ENCODE assay signal across 8 mouse cellular contexts in the genomic region with DNA sequence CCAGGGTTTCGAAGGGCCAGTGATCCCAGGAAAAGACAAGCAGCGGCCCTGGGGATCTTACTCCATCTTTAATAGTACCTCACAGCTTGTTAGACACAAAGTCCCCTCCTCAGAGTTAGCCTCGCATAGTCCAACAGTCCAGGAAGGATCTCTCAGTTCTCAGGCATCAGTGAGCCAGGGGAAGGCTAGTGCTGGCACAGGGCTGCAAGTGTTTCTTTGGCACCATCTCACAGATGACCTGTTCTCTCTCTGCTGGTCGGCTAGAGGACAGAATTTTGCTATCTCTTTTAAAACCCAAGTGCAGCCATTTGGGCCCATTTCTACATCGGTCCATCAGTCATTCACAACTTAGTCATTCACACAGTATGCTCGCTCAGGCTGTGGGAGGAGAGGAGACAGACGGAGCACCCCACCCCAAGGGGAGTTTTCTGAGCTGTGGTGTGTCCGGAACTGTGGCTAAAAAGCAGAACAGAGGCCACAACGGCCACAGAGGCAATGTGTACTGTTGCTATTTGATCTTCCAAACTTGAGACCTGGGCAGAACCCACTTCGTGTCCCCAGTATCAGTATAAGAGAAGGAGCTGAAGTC. TPM values are rescaled to one million over a fixed set of nuclear protein-coding genes. Genes with fewer than 3 reads are reported as not detected.
A peak's percentile ranks its signal among the peaks of the same experiment; 100 is the strongest.
DNase-seq lines count a peak whose midpoint lies in the region; ATAC-seq and TF ChIP-seq lines count a peak whose summit lies in the region.

No protein-coding gene starts in this region.

- no peaks in the 10 kb centered on the region for H3K36me3 ChIP-seq in kidney, embryonic 15.5 days
- no peaks in the 10 kb centered on the region for H3K36me3 ChIP-seq in limb, embryonic 10.5 days
- H3K36me3 ChIP-seq in thymus, adult 2 months (ENCODE audit: control insufficient read depth, insufficient read depth, low read length) = no peaks in the 10 kb centered on the region

- WGBS in cerebellum, adult 2 months = 55% methylated on average over 10 of the region's 10 CpGs
- whole genome bisulfite sequencing in kidney, embryonic 15.5 days = 43% methylated on average over 10 of the region's 10 CpGs
- 71% methylated on average over 10 of the region's 10 CpGs for WGBS in limb, embryonic 10.5 days
- WGBS in thymus, adult 2 months = 47% methylated on average over 10 of the region's 10 CpGs

- TF ChIP-seq CTCF in cerebellum, adult 2 months (IDR thresholded peaks at IDR 0.05; ENCODE audit: borderline replicate concordance, insufficient read depth, low read depth, low read length) = no peak
- TF ChIP-seq CTCF in thymus, adult 2 months (IDR thresholded peaks at IDR 0.05; ENCODE audit: borderline replicate concordance, control insufficient read depth, extremely low read depth, insufficient read depth, low read length, poor library complexity) = no peak

- H3K9me3 ChIP-seq in kidney, embryonic 15.5 days (replicated peaks) = no peaks in the 10 kb centered on the region
- H3K9me3 ChIP-seq in limb, embryonic 10.5 days (replicated peaks) = no peaks in the 10 kb centered on the region

- no peak for ATAC-seq in kidney, embryonic 15.5 days (replicated peaks; ENCODE audit: low FRiP score)

- no peak overlapping the region for H3K4me3 ChIP-seq in cerebellum, adult 2 months (replicated peaks; ENCODE audit: insufficient read depth, low read depth, low read length)
- H3K4me3 ChIP-seq in kidney, embryonic 15.5 days (replicated peaks) = no peak overlapping the region
- no peak overlapping the region for H3K4me3 ChIP-seq in limb, embryonic 10.5 days
- no peak overlapping the region for H3K4me3 ChIP-seq in thymus, adult 2 months (ENCODE audit: control insufficient read depth, insufficient read depth, low read length)

- no peak for DNase-seq in cerebellum, adult 2 months
- DNase-seq in cerebellum, adult 8-10 months = no peak
- no peak for DNase-seq in kidney, adult 8-10 months
- DNase-seq in NIH3T3 (ENCODE audit: low read depth) = peak; percentile 68
- no peak for DNase-seq in limb, embryonic 10.5 days (ENCODE audit: low spot score)
- DNase-seq in thymus, adult 2 months = no peak
- no peak for DNase-seq in right cerebral cortex, postnatal 25 days

- H3K4me2 ChIP-seq in kidney, embryonic 15.5 days = peak overlapping the region; percentile 12; the same call in 1 of the 2 replicates

- no peaks in the 10 kb centered on the region; the same call in 1 of the 2 replicates for H3K27me3 ChIP-seq in cerebellum, adult 2 months (ENCODE audit: control insufficient read depth, insufficient read depth, low read length)
- peaks cover 19% of the 10 kb centered on the region for H3K27me3 ChIP-seq in kidney, embryonic 15.5 days
- no peaks in the 10 kb centered on the region for H3K27me3 ChIP-seq in limb, embryonic 10.5 days (ENCODE audit: low read depth, poor library complexity, severe bottlenecking)
- H3K27me3 ChIP-seq in thymus, adult 2 months (ENCODE audit: control insufficient read depth, insufficient read depth, low read length) = no peaks in the 10 kb centered on the region

- TF ChIP-seq POLR2A in cerebellum, adult 2 months (IDR thresholded peaks at IDR 0.05; ENCODE audit: borderline replicate concordance, insufficient read depth, low read length) = no peak
- TF ChIP-seq POLR2A in thymus, adult 2 months (IDR thresholded peaks at IDR 0.05; ENCODE audit: control insufficient read depth, extremely low read depth, insufficient read depth, low read length, poor library complexity) = no peak

- H3K4me1 ChIP-seq in cerebellum, adult 2 months (ENCODE audit: control insufficient read depth, insufficient read depth, low read length) = no peaks in the 10 kb centered on the region
- peaks cover 80% of the 10 kb centered on the region for H3K4me1 ChIP-seq in kidney, embryonic 15.5 days
- H3K4me1 ChIP-seq in limb, embryonic 10.5 days = peaks cover 83% of the 10 kb centered on the region
- no peaks in the 10 kb centered on the region for H3K4me1 ChIP-seq in thymus, adult 2 months (replicated peaks; ENCODE audit: control insufficient read depth, insufficient read depth, low read length)

- peak overlapping the region; percentile 27; the same call in 1 of the 2 replicates for H3K27ac ChIP-seq in cerebellum, adult 2 months (ENCODE audit: insufficient read depth, low read length)
- peak overlapping the region; percentile 76 for H3K27ac ChIP-seq in kidney, embryonic 15.5 days
- H3K27ac ChIP-seq in limb, embryonic 10.5 days = peak overlapping the region; percentile 42; the same call in 1 of the 2 replicates
- H3K27ac ChIP-seq in thymus, adult 2 months (ENCODE audit: control insufficient read depth, insufficient read depth, low read length) = no peak overlapping the region

- no peak overlapping the region for H3K9ac ChIP-seq in kidney, embryonic 15.5 days

RNA-seq across cellular contexts. Expression of a gene that starts 43.7 kb away (rescaled TPM):
- polyA plus RNA-seq in cerebellum, adult 2 months (2012; rRNA removed) = 26.2 and 27.3 TPM in 2 replicates
- polyA plus RNA-seq in kidney, embryonic 15.5 days (2015; fragmentation: Nextera tagmentation; extraction: Ambion mirVana) = 5.6 and 5.7 TPM in 2 replicates
- polyA plus RNA-seq in limb, embryonic 10.5 days (2016; fragmentation: Nextera tagmentation; extraction: Ambion mirVana) = 5.8 and 9.7 TPM in 2 replicates
- polyA plus RNA-seq in thymus, adult 2 months (2012; rRNA removed) = 17.1 and 20.4 TPM in 2 replicates
